Mouse (Mus musculus): Measurements from ENCODE around the gene Abhd16a.

GRCm38 (mm10) chr17:35131038-35131437 is 42.0 kb downstream of the Abhd16a start:
- TF ChIP-seq CTCF (IDR thresholded peaks at IDR 0.05; ENCODE audit: borderline replicate concordance, insufficient read depth, low read length) (no peak), POLR2A (IDR thresholded peaks at IDR 0.05; ENCODE audit: low read depth, low read length) (no peak)

All from embryonic fibroblast, embryonic 13.5 days (primary cell).